Mouse (Mus musculus) embryonic facial prominence, embryonic 13.5 days (tissue): ENCODE measurements around the gene Ube4b. TPM values are rescaled to one million over a fixed set of nuclear protein-coding genes. Genes with fewer than 3 reads are reported as not detected.
"Not testable (repeated sequence)": the region's sequence is repeated elsewhere in the genome, so short reads cannot be mapped to it uniquely, and the experiment has no call there.

Source experiments
- ATAC-seq: fragments of 200-750 bp; cut with Nextera tagmentation; 2 replicates; pipeline ENCODE4 v1.8.0; 2017; ENCODE audit warnings: low read depth; ENCODE audit not compliant: insufficient number of reproducible peaks, insufficient read depth, low FRiP score, low TSS enrichment
- H3K27ac ChIP-seq: fragments of 300-500 bp; sonication (generic); 2 replicates; pipeline ENCODE4 v1.5.1; 2015; ENCODE audit warnings: moderate library complexity, mild to moderate bottlenecking, inconsistent platforms
- H3K27me3 ChIP-seq: fragments of 300-500 bp; sonication (generic); 2 replicates; pipeline ENCODE4 v1.6.1; 2015; ENCODE audit warnings: mild to moderate bottlenecking, inconsistent platforms
- H3K36me3 ChIP-seq: fragments of 300-500 bp; sonication (generic); 2 replicates; pipeline ENCODE4 v1.6.1; 2015; ENCODE audit warnings: mild to moderate bottlenecking, inconsistent platforms
- H3K4me1 ChIP-seq: fragments of 300-500 bp; sonication (generic); 2 replicates; pipeline ENCODE4 v1.6.1; 2015; ENCODE audit warnings: inconsistent platforms
- H3K4me2 ChIP-seq: fragments of 300-500 bp; sonication (generic); 2 replicates; pipeline ENCODE4 v1.6.1; 2015; ENCODE audit warnings: moderate library complexity, mild to moderate bottlenecking, inconsistent platforms
- H3K4me3 ChIP-seq: fragments of 300-500 bp; sonication (generic); 2 replicates; pipeline ENCODE4 v1.5.1; 2015; ENCODE audit warnings: mild to moderate bottlenecking, inconsistent platforms
- H3K9ac ChIP-seq: fragments of 300-500 bp; sonication (generic); 2 replicates; pipeline ENCODE4 v1.6.1; 2015; ENCODE audit warnings: mild to moderate bottlenecking, inconsistent platforms
- H3K9me3 ChIP-seq: fragments of 300-500 bp; sonication (generic); 2 replicates; pipeline ENCODE4 v1.6.1; 2016; ENCODE audit warnings: inconsistent platforms
- WGBS: fragments of 180-500 bp; shearing (Covaris S2); methylation state at CpG from one replicate; pipeline ENCODE4 v1.1.7; 2015; ENCODE audit warnings: mixed read lengths; 5-methylcytosine and 5-hydroxymethylcytosine counted together
- polyA plus RNA-seq: library from polyadenylated mRNA; unstranded; fragments of >200 nt; fragmentation: Nextera tagmentation; extraction: Ambion mirVana; gene quantifications from 2 replicates; pipeline ENCODE4 v1.2.1, GENCODE M21; 2015

Gene Ube4b
- 48.7 and 49.4 TPM in 2 replicates for polyA plus RNA-seq

DNA sequence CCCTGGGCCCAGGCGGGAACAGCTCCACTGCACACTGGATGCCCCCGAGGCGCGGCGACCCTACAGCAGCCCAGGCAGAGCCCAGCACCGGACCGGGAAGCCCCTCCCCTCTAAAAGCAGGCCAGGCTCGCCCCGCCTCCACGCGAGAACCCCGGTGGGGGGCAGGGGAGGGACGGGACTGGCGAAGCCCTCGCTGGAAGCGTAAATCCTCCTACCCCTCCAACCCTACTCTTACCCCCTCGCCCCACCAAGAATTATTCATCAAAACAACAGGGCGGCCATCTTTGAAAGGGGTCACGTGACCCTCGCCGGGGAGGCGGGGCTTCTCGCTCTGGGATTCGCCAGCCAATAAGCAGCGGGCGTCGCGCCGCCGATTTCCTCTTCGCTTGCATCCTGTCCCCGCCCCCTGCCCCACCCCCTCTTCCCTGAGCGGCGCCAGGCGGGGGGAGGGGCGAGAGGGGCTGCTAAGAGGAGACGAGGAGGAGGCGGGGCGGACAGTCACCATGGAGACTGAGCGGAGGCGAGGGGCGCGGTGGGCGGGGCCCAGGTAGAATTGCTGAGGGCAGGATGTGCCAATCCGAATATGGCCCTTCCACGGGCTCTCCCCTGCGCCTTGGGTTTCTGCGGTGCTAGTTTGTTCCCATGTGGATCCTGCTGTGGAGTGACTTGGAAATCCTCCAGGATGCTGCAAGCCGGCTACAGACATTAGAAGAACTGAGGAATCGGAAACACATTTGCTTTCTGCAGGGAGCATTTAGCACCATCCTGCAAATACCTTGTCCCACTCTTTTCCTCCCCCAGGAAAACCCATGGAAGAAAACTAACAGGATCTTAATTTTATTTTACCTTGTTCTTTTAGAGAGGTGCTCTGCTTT, at the start of gene Ube4b:
TSS of gene Ube4b (minus strand) at position 425 of the 875 bp plus-strand sequence.
- Histone ChIP-seq H3K36me3 (0 out of 2 replicates have a peak, but pooled peaks cover 4% of the 10 kb centered on the region), H3K4me1 (peaks cover 14% of the 10 kb centered on the region), H3K4me3 (peak within 1 kb of the TSS; percentile 94), H3K9ac (peak within 1 kb of the TSS; percentile 95), H3K4me2 (peak within 1 kb of the TSS; percentile 81), H3K27ac (peak within 1 kb of the TSS; percentile 99), H3K9me3 (no peaks in the 10 kb centered on the region), H3K27me3 (no peaks in the 10 kb centered on the region)
- peak; percentile 90 for ATAC-seq
- WGBS = under 1% methylated on average over 45 of the region's 50 CpGs

DNA sequence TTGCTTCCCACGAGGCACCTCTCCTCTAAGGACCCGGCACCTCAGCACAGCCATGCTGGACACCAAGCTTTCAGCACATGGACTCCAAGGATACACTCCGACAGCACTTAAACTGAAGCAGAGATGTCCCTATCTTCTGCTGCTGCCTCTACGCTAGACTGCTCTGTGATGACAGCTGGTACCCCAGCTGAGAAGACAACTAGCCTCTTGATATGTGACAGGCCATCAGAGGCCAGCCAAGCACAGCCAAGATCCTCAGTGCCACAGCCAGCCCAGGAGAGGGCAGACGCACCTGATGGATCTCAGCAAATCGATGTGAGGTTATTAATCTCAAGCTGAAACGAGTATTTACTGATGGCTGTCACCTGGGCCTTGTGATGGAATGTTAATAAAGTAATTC, 48.5 kb upstream of the Ube4b start:
- no peak overlapping the region for H3K4me3 ChIP-seq
- WGBS = 81% methylated on average over 7 of the region's 7 CpGs

DNA sequence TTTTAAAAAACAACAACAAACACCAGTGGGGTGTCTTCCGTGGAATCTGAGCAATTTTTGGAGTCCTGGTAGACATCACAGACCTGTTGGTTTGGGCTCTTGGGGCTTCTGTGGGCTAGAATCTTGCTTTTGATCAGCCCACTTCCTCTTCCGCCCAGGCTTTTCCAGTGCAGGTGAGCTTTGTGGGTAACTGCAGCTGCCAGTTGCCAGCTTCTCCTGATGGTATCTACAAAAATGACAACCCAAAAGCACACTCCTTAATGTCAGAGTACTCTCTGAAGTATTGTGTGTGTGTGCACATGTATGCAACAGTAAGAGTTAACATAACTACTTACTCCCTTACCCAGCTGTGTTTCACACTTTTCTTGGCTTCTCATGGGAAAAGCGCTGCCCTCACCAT, 43.0 kb upstream of the Ube4b start:
- Histone ChIP-seq H3K9ac (no peak overlapping the region), H3K36me3 (peaks cover 52% of the 10 kb centered on the region), H3K9me3 (no peaks in the 10 kb centered on the region), H3K4me2 (no peak overlapping the region), H3K27ac (no peak overlapping the region), H3K4me3 (no peak overlapping the region), H3K27me3 (no peaks in the 10 kb centered on the region), H3K4me1 (no peaks in the 10 kb centered on the region)
- no peak for ATAC-seq
- WGBS = 90% methylated on average over 3 of the region's 3 CpGs

More for the DNA sequence above, 48.5 kb upstream of the Ube4b start:
- H3K4me1 ChIP-seq = no peaks in the 10 kb centered on the region; the same call in 1 of the 2 replicates
- H3K9me3 ChIP-seq = no peaks in the 10 kb centered on the region
- H3K9ac ChIP-seq = no peak overlapping the region
- H3K27me3 ChIP-seq = no peaks in the 10 kb centered on the region
- ATAC-seq = no peak
- H3K4me2 ChIP-seq = no peak overlapping the region
- peaks cover 29% of the 10 kb centered on the region for H3K36me3 ChIP-seq
- H3K27ac ChIP-seq = no peak overlapping the region

DNA sequence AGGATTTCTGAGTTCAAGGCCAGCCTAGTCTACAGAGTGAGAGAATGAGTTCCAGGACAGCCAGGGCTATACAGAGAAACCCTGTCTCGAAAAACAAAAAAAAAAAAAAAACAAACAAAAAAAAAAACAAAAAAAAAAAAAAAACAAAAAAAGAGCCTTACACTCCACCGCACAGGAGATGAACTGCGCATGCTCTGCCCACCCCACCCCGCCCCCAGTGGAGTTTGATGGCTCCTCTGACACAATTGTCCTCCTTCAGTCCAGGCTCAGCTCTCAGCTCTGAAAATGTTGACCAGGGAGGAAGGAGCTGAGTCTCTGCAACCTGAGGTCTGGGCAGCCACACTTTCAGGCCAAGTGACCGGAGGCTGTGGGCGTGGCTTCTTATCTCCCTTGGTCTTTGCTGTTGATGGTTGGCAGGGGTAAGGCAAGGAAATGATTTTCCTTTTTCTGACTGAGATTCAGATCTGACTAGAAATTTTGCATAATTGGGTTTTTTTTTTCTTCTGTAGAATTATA, 36.9 kb upstream of the Ube4b start:
- Histone ChIP-seq H3K9ac (no peak overlapping the region), H3K27me3 (no peaks in the 10 kb centered on the region), H3K36me3 (peaks cover 9% of the 10 kb centered on the region), H3K4me1 (no peaks in the 10 kb centered on the region), H3K4me3 (no peak overlapping the region), H3K4me2 (no peak overlapping the region), H3K9me3 (no peaks in the 10 kb centered on the region), H3K27ac (no peak overlapping the region)
- no peak for ATAC-seq
- 70% methylated on average over 6 of the region's 6 CpGs for WGBS

DNA sequence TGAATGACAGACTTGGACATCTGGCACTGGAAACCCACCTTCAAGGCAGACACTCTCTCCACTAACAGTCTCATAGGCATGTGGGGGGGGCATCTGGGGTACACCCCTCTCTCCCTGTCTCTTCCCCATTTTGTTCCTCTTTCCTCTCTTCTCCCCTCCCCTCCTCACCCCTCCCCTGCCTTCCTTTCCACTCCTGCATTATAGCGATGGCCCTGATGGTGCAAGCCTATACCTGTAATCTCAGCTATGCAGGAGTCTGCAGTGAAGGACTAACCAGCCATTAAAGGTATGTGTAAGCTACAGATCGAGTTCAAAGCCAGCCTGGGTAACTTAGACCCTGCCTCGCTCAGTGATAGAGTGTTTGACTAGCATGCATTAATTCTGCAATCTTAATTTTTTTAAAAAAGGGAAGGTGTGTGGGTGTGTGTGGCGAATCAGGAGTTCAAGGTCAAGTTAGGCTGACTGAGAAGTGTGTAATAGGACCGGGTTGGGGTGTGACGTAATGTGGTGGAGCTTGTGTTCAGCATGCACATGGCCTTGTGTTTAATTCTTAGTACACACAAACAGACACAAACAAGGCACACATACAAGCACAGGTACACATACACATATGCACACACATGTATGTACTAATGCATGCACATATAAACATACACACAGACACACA, 35.9 kb upstream of the Ube4b start:
- Histone ChIP-seq H3K9me3 (no peaks in the 10 kb centered on the region), H3K27ac (no peak overlapping the region), H3K4me1 (no peaks in the 10 kb centered on the region), H3K36me3 (peaks cover 2% of the 10 kb centered on the region; the same call in 1 of the 2 replicates), H3K27me3 (no peaks in the 10 kb centered on the region), H3K4me3 (no peak overlapping the region), H3K9ac (no peak overlapping the region), H3K4me2 (no peak overlapping the region)
- WGBS = 75% methylated on average over 6 of the region's 6 CpGs
- ATAC-seq = no peak

DNA sequence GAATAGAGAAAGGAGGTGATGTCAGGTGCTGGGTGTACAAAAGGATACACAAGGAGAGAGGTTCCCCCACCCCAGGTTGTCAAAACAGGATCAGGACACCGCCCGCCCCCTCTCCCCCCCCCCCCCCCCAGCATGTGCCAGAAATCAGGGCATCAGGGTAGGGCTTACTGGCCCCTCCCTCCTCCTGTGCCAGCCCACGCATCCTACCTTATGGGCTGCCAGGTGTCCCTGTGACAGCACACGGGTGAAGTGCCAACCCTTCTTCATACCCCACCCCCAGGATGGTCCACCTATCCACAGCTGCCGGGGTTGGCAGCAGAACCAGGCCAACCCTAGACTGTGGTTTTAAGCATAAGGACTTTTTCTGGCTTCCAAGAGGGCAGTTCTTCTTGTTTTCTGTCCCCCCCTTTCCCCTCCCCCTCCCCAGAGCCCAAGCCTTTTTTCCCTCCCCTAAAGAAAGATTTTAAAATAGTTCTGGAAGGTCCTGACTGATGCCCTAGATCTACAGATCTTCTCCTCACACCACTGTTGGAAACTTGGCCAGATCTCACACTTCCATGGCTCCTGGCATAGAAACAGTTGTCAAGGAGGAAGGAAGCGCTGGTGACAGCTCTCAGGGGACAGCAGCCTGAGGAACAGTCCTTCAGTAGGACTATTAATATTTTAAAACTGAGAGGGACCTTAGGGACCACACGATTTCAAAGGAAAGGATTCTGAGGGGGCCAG, 35.2 kb upstream of the Ube4b start:
- H3K4me1 ChIP-seq = no peaks in the 10 kb centered on the region
- WGBS = 76% methylated on average over 7 of the region's 7 CpGs
- no peak for ATAC-seq
- H3K27me3 ChIP-seq = no peaks in the 10 kb centered on the region
- H3K4me3 ChIP-seq = no peak overlapping the region
- H3K4me2 ChIP-seq = no peak overlapping the region
- H3K9ac ChIP-seq = no peak overlapping the region
- no peaks in the 10 kb centered on the region for H3K36me3 ChIP-seq
- no peaks in the 10 kb centered on the region for H3K9me3 ChIP-seq
- no peak overlapping the region for H3K27ac ChIP-seq

DNA sequence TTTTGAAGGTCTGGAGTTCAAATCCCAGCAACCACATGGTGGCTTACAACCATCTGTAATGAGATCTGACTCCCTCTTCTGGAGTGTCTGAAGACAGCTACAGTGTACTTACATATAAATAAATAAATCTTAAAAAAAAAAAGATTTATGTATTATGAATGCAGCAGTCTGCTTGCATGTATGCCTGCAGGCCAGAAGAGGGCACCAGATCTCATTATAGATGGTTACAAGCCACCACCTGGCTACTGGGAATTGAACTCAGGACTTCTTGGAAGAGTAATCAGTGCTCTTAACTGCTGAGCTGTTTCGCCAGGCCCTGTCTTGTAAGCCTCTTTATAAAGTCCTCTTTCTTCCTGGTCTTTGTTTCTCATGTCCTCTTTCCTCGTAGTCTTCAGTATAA, 33.9 kb upstream of the Ube4b start:
- H3K27ac ChIP-seq, H3K4me2 ChIP-seq, H3K27me3 ChIP-seq, H3K9me3 ChIP-seq, H3K4me1 ChIP-seq, H3K9ac ChIP-seq, ATAC-seq, H3K36me3 ChIP-seq, H3K4me3 ChIP-seq: not testable (repeated sequence)
- WGBS = 89% methylated on average over 2 of the region's 2 CpGs

DNA sequence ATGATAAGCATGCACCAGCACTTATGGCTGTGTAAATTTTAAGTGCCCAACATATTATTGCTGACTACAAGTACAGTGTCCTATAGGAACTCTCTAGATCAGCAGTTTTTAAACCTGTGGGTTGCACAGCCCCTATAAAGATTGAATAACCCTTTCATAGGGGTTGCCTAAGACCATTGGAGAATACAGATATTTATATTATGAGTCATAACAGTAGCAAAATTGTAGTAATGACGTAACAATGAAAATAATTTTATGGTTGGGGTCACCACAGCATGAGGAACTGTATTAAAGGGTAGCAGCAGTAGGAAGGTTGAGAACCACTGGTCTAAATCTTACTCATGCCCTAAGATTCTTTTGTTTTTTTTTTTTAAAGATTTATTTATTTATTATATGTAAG, 32.9 kb upstream of the Ube4b start:
- no peak overlapping the region for H3K9ac ChIP-seq
- no peaks in the 10 kb centered on the region for H3K27me3 ChIP-seq
- WGBS = 79% methylated on average over 1 of the region's 1 CpGs
- H3K27ac ChIP-seq = no peak overlapping the region
- H3K4me3 ChIP-seq = no peak overlapping the region
- H3K4me1 ChIP-seq = no peaks in the 10 kb centered on the region
- no peaks in the 10 kb centered on the region for H3K9me3 ChIP-seq
- no peaks in the 10 kb centered on the region for H3K36me3 ChIP-seq
- no peak for ATAC-seq
- H3K4me2 ChIP-seq = no peak overlapping the region

DNA sequence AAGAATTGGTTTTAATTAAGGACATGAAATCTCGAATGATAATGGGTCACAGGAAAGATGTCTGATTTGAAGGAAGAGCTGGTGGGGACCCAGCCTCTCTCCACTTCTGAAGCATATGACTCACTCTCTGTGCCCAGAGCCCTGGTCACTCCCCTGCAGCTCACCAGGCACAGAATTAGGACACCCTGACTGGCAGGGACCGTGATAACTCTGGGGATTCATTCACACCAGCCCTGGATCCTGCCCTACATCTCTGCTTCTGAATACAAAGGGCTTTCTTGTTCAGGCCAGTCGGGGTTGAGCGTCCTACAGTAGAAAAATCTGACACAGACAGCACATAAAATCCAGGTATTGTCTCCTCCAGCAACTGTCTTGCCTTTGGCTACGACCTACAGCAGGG, 32.0 kb upstream of the Ube4b start:
- Histone ChIP-seq H3K9me3 (no peaks in the 10 kb centered on the region), H3K36me3 (no peaks in the 10 kb centered on the region), H3K9ac (no peak overlapping the region), H3K4me2 (no peak overlapping the region), H3K27me3 (no peaks in the 10 kb centered on the region), H3K27ac (no peak overlapping the region), H3K4me1 (no peaks in the 10 kb centered on the region), H3K4me3 (no peak overlapping the region)
- WGBS = 18% methylated on average over 5 of the region's 5 CpGs
- ATAC-seq = no peak; the same call in 1 of the 2 replicates

DNA sequence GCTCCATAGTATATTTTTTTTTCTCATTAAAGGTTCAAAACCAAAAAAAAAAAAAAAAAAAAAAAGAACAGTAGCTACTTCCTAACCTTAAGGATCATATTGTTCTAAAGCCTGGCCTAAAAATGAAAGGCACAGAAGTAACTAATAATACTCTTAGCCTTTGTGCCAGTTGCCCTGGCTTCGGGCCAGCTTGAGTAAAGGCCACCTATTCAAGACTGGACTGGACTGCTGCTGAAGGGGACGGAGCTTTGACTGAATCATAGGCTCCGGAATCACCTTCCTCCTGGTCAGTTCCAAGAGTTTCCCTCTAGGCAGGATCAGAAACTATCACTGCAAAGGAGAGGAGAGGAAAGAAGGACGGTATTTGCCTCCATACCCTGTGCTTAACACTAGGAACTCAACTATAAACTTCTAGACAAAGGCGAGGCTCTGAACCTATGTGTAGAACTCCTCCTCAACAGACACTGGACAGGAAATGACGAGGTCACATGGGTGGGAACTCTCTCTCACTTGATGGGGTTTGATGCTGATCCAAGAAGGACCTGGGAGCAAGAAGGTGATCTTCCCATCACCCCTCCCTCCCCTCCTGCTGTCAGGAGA, 31.4 kb upstream of the Ube4b start:
- Histone ChIP-seq H3K4me2 (no peak overlapping the region), H3K4me1 (no peaks in the 10 kb centered on the region), H3K4me3 (no peak overlapping the region), H3K27ac (no peak overlapping the region), H3K9ac (no peak overlapping the region), H3K9me3 (no peaks in the 10 kb centered on the region), H3K27me3 (no peaks in the 10 kb centered on the region), H3K36me3 (no peaks in the 10 kb centered on the region)
- ATAC-seq = no peak
- WGBS = 74% methylated on average over 6 of the region's 6 CpGs

DNA sequence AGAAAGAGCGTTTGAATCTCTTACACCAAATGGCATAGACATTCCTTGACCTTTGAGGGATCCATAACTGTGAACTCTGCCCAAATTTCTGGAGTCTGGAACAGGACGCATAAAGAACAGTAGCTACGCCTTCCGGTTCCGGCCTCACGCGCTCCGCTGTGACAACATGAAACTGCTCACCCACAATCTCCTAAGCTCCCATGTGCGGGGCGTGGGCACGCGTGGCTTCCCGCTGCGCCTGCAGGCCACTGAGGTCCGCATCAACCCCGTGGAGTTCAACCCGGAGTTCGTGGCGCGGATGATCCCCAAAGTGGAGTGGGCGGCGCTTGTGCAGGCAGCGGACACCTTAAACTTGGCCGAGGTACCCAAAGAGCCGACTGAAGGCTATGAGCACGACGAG, 30.6 kb upstream of the Ube4b start:
- not testable (repeated sequence) for H3K4me1 ChIP-seq, ATAC-seq, H3K4me3 ChIP-seq, H3K9me3 ChIP-seq, H3K27me3 ChIP-seq, H3K27ac ChIP-seq, H3K36me3 ChIP-seq, H3K4me2 ChIP-seq, H3K9ac ChIP-seq
- 90% methylated on average over 27 of the region's 27 CpGs for WGBS
